Mouse (Mus musculus) kidney, adult 2 months (tissue): ENCODE measurements around the gene Hbq1a. TPM values are rescaled to one million over a fixed set of nuclear protein-coding genes. Genes with fewer than 3 reads are reported as not detected.

Source experiments
- DNase-seq: peaks from one replicate; pipeline ENCODE4 v3.0.0; 2021
- H3K27ac ChIP-seq: fragments of 200-500 bp; 2 replicates; pipeline ENCODE4 v1.5.1; 2012; ENCODE audit warnings: low read depth, low read length, control low read depth, inconsistent platforms; ENCODE audit not compliant: insufficient read depth
- H3K27me3 ChIP-seq: fragments of 200-500 bp; replicated peaks from 2 replicates; pipeline ENCODE4 v1.6.1; 2012; ENCODE audit warnings: mild to moderate bottlenecking, moderate library complexity, low read length, inconsistent platforms; ENCODE audit not compliant: control insufficient read depth, insufficient read depth
- H3K36me3 ChIP-seq: fragments of 200-500 bp; 2 replicates; pipeline ENCODE4 v1.6.1; 2012; ENCODE audit warnings: mild to moderate bottlenecking, moderate library complexity, low read length, inconsistent platforms; ENCODE audit not compliant: control insufficient read depth, insufficient read depth
- H3K4me1 ChIP-seq: fragments of 200-500 bp; 2 replicates; pipeline ENCODE4 v1.6.1; 2011; ENCODE audit warnings: low read length; ENCODE audit not compliant: control insufficient read depth, insufficient read depth
- H3K4me3 ChIP-seq: fragments of 200-500 bp; 2 replicates; pipeline ENCODE4 v1.5.1; 2011; ENCODE audit warnings: mild to moderate bottlenecking, low read depth, low read length, control low read depth; ENCODE audit not compliant: insufficient read depth
- CTCF ChIP-seq: fragments of 200-500 bp; conservative IDR thresholded peaks from 2 replicates; pipeline ENCODE4 v1.5.1; 2011; ENCODE audit warnings: low read depth, mild to moderate bottlenecking, control low read depth, low read length, moderate library complexity, mixed read lengths; ENCODE audit not compliant: insufficient read depth, insufficient read length
- POLR2A ChIP-seq: fragments of 200-500 bp; IDR thresholded peaks from one replicate; pipeline ENCODE4 v1.6.1; 2011; ENCODE audit warnings: low read depth, low read length, control low read depth
- WGBS: fragments of 180-500 bp; shearing (Covaris S2); methylation state at CpG from one replicate; pipeline ENCODE4 v1.1.7; 2018; 5-methylcytosine and 5-hydroxymethylcytosine counted together
- polyA plus RNA-seq: library from polyadenylated mRNA; depleted of rRNA; stranded (reverse); fragments of >200 nt; gene quantifications from 2 replicates; pipeline ENCODE4 v1.2.3, GENCODE M21; 2012; rRNA removed

Hbq1a gene
- polyA plus RNA-seq, 1 experiment, result 0.45 TPM

DNA sequence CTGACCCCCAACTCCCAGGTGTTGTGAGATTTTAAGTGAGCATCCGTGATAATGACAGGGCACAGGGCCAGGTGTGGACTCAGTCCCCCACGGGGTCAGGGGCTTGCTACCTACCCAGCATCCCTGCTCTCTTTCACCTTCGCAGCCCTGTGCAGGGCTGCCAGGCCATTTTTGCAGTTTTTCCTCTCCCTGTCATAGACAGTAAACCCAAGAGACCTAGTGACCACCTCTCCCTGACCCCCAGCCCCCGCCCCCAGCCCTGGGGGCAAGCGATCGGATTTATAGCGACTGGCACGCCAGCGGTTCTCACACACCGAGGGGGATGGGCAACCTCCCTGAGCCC is 47.4 kb downstream of the Hbq1a start:
- WGBS, result 6% methylated on average over 10 of the region's 10 CpGs

DNA sequence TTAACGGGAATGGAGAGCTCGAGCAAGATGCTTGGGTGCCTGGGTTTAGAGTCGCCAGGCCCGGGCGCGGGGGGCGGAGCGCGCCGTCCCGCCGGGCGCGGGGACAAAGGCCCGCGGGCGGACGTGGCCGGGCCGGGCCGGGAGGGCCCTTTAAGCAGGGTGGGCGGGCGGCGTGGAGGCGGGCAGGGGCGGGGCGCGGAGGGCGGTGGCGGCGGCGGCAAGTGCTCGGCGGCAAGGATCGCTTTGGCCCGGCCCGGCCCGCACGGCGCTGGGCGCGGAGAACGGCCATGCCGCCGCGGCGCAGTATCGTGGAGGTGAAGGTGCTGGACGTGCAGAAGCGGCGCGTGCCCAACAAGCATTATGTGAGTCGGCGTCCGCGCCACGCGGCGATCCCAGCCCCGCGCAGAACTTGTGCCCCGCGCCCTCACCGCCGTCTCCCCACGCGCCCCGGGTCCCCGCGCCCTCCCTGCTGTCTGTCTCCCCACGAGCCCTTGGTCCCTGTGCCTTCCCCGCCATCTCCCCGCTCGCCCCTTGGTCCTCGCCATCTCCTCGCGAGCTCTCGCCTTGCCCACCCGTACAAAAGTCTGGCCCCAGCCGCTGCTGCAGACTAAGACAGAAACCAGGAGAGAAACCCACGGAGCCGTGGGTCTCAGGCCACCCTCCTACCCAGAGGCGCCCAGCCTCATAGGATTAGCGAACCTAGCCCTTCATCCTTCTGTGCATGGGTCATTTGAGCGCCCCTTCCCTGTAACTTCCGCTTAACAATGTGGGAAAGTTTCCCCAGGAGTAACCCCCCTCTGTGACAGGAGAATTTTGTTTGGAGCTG is 48.0 kb downstream of the Hbq1a start, which contains the start of gene Sh3pxd2b:
Gene Sh3pxd2b (plus strand): TSS at position 214 of the 826 bp plus-strand sequence.
- Histone ChIP-seq H3K27ac (no peak within 1 kb of the TSS), H3K4me3 (peak within 1 kb of the TSS; percentile 56), H3K4me1 (no peaks in the 10 kb centered on the region), H3K36me3 (no peaks in the 10 kb centered on the region), H3K27me3 (no peaks in the 10 kb centered on the region)
- WGBS, result 1% methylated on average over 86 of the region's 86 CpGs
- DNase-seq, result peak; percentile 67
- no peak for TF ChIP-seq CTCF

More for the DNA sequence above, 47.4 kb downstream of the Hbq1a start:
- no peaks in the 10 kb centered on the region for H3K36me3 ChIP-seq
- no peak for DNase-seq
- no peaks in the 10 kb centered on the region for H3K27me3 ChIP-seq
- H3K4me1 ChIP-seq, result no peaks in the 10 kb centered on the region
- H3K27ac ChIP-seq, result no peak overlapping the region
- no peak for TF ChIP-seq POLR2A
- TF ChIP-seq CTCF, result no peak
- peak overlapping the region; percentile 56 for H3K4me3 ChIP-seq

DNA sequence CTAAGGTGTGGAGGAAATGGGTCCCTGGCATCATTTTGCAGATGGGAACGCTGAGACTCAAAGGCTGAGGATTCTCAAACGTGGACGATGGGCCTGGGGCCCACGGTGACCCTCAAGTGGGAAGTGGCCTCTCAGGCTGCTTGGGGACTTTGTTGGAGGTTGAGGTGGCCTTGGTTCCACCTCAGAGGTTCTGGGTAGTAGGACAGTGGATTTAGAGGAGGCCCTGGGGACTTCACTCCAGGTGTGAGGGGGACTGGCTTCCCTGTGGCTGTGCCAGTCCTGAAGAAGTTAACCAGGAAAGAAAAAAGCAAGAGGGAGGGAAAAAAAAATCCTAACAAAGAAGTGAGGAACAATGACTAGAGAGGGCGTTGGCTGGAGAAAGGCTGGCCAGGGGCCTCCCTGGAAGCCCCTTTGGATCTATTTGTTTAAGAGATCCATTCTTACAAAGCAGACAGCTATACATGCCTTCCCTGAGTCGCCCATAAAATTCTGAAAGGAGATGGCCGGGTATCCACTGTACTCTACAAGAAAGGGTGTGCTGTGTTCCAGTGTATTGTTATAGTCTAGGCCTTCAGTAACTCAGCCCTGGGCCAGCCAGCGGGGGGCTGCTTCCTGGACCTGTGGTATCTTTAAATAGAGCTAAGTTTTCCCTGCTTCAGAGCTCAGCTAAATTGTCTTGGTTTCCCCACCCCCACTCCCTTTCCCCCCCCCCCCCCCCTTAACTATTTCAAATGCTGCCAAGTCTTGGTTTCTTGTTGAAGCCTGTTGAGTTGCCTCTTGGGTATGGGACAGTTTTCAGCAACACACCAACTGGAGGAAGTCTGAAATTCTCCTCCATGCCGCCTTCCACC is 48.8 kb downstream of the Hbq1a start:
- TF ChIP-seq CTCF (no peak), POLR2A (no peak)
- DNase-seq, result no peak

DNA sequence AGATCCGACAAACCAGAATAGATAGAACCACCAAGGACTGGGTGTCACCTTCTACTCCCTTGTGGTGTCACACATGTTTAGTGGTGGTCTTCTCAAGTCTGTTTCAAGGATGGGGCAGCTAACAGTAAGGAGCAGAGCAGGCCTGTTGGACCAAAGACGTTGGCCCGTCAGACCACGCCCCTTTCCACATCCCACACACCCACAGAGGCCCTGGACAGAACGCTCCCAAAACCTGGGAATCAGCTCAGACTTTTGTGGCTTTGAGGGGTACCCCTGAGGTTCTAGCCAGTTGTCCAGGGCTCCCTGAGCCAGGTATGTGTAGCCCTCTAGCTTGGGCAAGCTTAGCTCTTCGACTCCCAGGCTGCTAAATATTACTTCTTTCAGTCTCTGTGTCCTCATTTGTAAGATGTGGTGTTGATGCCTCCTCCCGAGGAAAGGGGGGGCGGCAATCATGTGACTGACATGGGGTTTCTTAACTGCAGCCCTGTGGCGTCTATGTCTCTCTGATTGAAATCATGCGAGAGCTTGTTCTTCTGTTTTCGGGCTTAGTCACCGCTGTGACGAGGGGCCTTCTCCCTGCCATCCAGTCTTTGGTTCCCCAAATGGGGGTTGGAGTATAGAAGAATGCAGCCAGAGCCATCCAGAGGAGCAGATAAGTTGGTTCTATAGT is 49.5 kb downstream of the Hbq1a start:
- TF ChIP-seq CTCF (no peak), POLR2A (no peak)
- H3K4me1 ChIP-seq, result no peaks in the 10 kb centered on the region
- WGBS, result 62% methylated on average over 13 of the region's 13 CpGs
- peak; percentile 25 for DNase-seq
- no peak overlapping the region for H3K4me3 ChIP-seq
- no peaks in the 10 kb centered on the region for H3K27me3 ChIP-seq
- H3K36me3 ChIP-seq, result no peaks in the 10 kb centered on the region
- no peak overlapping the region for H3K27ac ChIP-seq

More for the DNA sequence above, 48.8 kb downstream of the Hbq1a start:
- Histone ChIP-seq H3K4me3 (peak overlapping the region; percentile 56), H3K27ac (no peak overlapping the region), H3K27me3 (no peaks in the 10 kb centered on the region), H3K4me1 (no peaks in the 10 kb centered on the region), H3K36me3 (no peaks in the 10 kb centered on the region)
- WGBS, result 43% methylated on average over 9 of the region's 9 CpGs

Other genes with a start within 250 kb of the Hbq1a start
- gene Il9r, start 99.8 kb upstream of the Hbq1a start, polyA plus RNA-seq, result 0.05 and 0.58 TPM in 2 replicates
- gene Snrnp25, start 94.7 kb upstream of the Hbq1a start, polyA plus RNA-seq, result 16.1 and 19.5 TPM in 2 replicates
- 81.7 and 110 TPM in 2 replicates for gene Rhbdf1, start 77.8 kb upstream of the Hbq1a start, polyA plus RNA-seq
- gene Mpg, start 73.6 kb upstream of the Hbq1a start, polyA plus RNA-seq, result 12.5 and 13.4 TPM in 2 replicates
- 71.9 and 95.7 TPM in 2 replicates for gene Nprl3, start 32.4 kb upstream of the Hbq1a start, polyA plus RNA-seq
- gene Hba-x, start 23.7 kb upstream of the Hbq1a start, polyA plus RNA-seq, result not detected in 2 replicates
- gene Hba-a1, start 16.6 kb upstream of the Hbq1a start, polyA plus RNA-seq, result 1,733 and 2,108 TPM in 2 replicates
- gene Hbq1b, start 13.1 kb upstream of the Hbq1a start, polyA plus RNA-seq, result 0.22 and 0.34 TPM in 2 replicates
- gene Hba-a2, start 3.6 kb upstream of the Hbq1a start, polyA plus RNA-seq, result 4,083 and 5,122 TPM in 2 replicates
- gene Sh3pxd2b, start 47.8 kb downstream of the Hbq1a start, polyA plus RNA-seq, result 3.7 TPM in 2 replicates
- 4.6 and 5.4 TPM in 2 replicates for gene Ubtd2, start 155.3 kb downstream of the Hbq1a start, polyA plus RNA-seq
- 0.14 TPM in 1 of 2 replicates, not detected in the other for gene Efcab9, start 232.0 kb downstream of the Hbq1a start, polyA plus RNA-seq
- 6.3 and 9.4 TPM in 2 replicates for gene Stk10, start 233.2 kb downstream of the Hbq1a start, polyA plus RNA-seq